Comparison of ENCODE assay signal across 9 mouse cellular contexts in the genomic region with DNA sequence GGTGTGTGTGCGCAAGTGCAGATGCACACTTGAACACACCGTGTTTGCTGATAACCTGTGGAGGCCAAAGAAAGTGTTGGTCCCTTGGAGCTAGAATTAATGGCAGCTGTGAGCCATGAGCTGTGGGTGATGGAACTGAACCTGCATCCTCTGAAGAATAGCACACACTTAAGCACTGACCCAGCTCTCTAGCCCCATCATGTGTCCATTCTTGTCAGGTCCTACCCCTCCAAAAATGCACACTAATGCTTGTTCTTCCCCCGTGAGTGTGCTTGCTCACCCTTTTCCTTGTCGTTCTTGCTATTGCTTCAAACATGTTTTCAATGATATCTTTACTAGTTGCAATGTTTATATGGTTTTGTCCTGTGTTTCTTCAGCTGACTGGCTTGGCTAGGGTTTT.
DNase-seq lines count a peak whose midpoint lies in the region; ATAC-seq lines count a peak whose summit lies in the region.
"Had no signal": no experiment of that assay in that cellular context is flagged by ENCODE, and none has a peak within 500 bp of the region (broad histone marks: within the 10 kb centered on the region; RNA-seq: fewer than 3 reads in every experiment).

No protein-coding gene starts in this region.

- no peak overlapping the region for H3K4me2 ChIP-seq in midbrain, embryonic 11.5 days
- H3K4me2 ChIP-seq: hindbrain, embryonic 15.5 days had no signal

- no peak overlapping the region for H3K27ac ChIP-seq in midbrain, embryonic 11.5 days (ENCODE audit: low read depth, low read length)
- H3K27ac ChIP-seq: hindbrain, embryonic 15.5 days had no signal

- no peak for DNase-seq in cerebellum, adult 11-12 months
- peak; percentile 7 for DNase-seq in right cerebral cortex, postnatal 4 days
- DNase-seq in right cerebral cortex, adult 2 months (ENCODE audit: low spot score in 2 of 2), result no peak
- DNase-seq in embryo, embryonic 10 days (ENCODE audit: low spot score), result peak; percentile 66
- DNase-seq in midbrain, embryonic 11.5 days (ENCODE audit: low spot score, missing footprints), result peak; percentile 87
- no peak for DNase-seq in right cerebral cortex, postnatal 14 days

- H3K4me3 ChIP-seq in midbrain, embryonic 11.5 days (ENCODE audit: low read depth, low read length), result no peak overlapping the region
- H3K4me3 ChIP-seq: hindbrain, embryonic 15.5 days had no signal

- no peaks in the 10 kb centered on the region for H3K27me3 ChIP-seq in midbrain, embryonic 11.5 days (ENCODE audit: control insufficient read depth, insufficient read depth, low read length)
- H3K27me3 ChIP-seq: hindbrain, embryonic 15.5 days had no signal

- no peaks in the 10 kb centered on the region for H3K9me3 ChIP-seq in midbrain, embryonic 11.5 days (ENCODE audit: control insufficient read depth, low read length)
- H3K9me3 ChIP-seq: hindbrain, embryonic 15.5 days had no signal

- no peaks in the 10 kb centered on the region for H3K36me3 ChIP-seq in midbrain, embryonic 11.5 days (ENCODE audit: control insufficient read depth, insufficient read depth, low read length)

- 60% methylated on average over 4 of the region's 4 CpGs for WGBS in midbrain, embryonic 11.5 days

- ATAC-seq in cerebellum, adult (ENCODE audit: insufficient number of reproducible peaks, low FRiP score, low TSS enrichment), result peak; percentile 64
- peak; percentile 35 for ATAC-seq in inflammation-experienced regulatory T-cells, adult 6 months
- peak; percentile 73; the same call in 1 of the 2 replicates for ATAC-seq in midbrain, embryonic 11.5 days (ENCODE audit: low FRiP score)

- H3K9ac ChIP-seq in midbrain, embryonic 11.5 days (ENCODE audit: low read length), result no peak overlapping the region
- H3K9ac ChIP-seq: hindbrain, embryonic 15.5 days had no signal

- no peaks in the 10 kb centered on the region for H3K4me1 ChIP-seq in midbrain, embryonic 11.5 days (ENCODE audit: control insufficient read depth, insufficient read depth, low read length)
- H3K4me1 ChIP-seq: hindbrain, embryonic 15.5 days had no signal

Comparison
In these comparisons a context has a peak if more than half of its experiments do, and no peak if none do; other contexts are left out.
1. DNase-seq: peak in right cerebral cortex, postnatal 4 days (single experiment), embryo, embryonic 10 days (single experiment) and midbrain, embryonic 11.5 days (single experiment); none in cerebellum, adult 11-12 months (single experiment), right cerebral cortex, adult 2 months (0 of 2) and right cerebral cortex, postnatal 14 days (single experiment).
2. Peak in every context shown above with its lines, with median percentiles within 50 percentile points of each other: ATAC-seq.